Mouse (Mus musculus) lung, embryonic 14.5 days (tissue): ENCODE results near the gene Kcnk10. TPM values are rescaled to one million over a fixed set of nuclear protein-coding genes. Genes with fewer than 3 reads are reported as not detected.
"Not testable (repeated sequence)": the region's sequence is repeated elsewhere in the genome, so short reads cannot be mapped to it uniquely, and the experiment has no call there.

Experiments used
- ATAC-seq: fragments of 200-750 bp; cut with Nextera tagmentation; 2 replicates; pipeline ENCODE4 v1.8.0; 2017; ENCODE audit warnings: mild to moderate bottlenecking, moderate TSS enrichment, moderate library complexity; ENCODE audit not compliant: insufficient read depth
- DNase-seq: peaks from one replicate; pipeline ENCODE4 v3.0.0-alpha.2; 2015
- H3K27ac ChIP-seq: fragments of 300-500 bp; sonication (generic); 2 replicates; pipeline ENCODE4 v1.5.1; 2014; ENCODE audit warnings: low read depth, mild to moderate bottlenecking, moderate library complexity
- H3K27me3 ChIP-seq: fragments of 300-500 bp; sonication (generic); 2 replicates; pipeline ENCODE4 v1.6.1; 2014; ENCODE audit warnings: low read length, control low read depth; ENCODE audit not compliant: insufficient read depth
- H3K36me3 ChIP-seq: fragments of 300-500 bp; sonication (generic); 2 replicates; pipeline ENCODE4 v1.6.1; 2014; ENCODE audit warnings: control low read depth; ENCODE audit not compliant: insufficient read depth
- H3K4me1 ChIP-seq: fragments of 300-500 bp; sonication (generic); 2 replicates; pipeline ENCODE4 v1.6.1; 2014; ENCODE audit warnings: antibody characterized with exemption, control low read depth; ENCODE audit not compliant: insufficient read depth
- H3K4me2 ChIP-seq: fragments of 300-500 bp; sonication (generic); 2 replicates; pipeline ENCODE4 v1.6.1; 2014; ENCODE audit warnings: mild to moderate bottlenecking
- H3K4me3 ChIP-seq: fragments of 300-500 bp; sonication (generic); 2 replicates; pipeline ENCODE4 v1.5.1; 2014; ENCODE audit warnings: low read depth, low read length
- H3K9ac ChIP-seq: fragments of 300-500 bp; sonication (generic); 2 replicates; pipeline ENCODE4 v1.6.1; 2014
- H3K9me3 ChIP-seq: fragments of 300-500 bp; sonication (generic); 2 replicates; pipeline ENCODE4 v1.6.1; 2016; ENCODE audit warnings: low read depth, low read length, control low read depth
- CTCF ChIP-seq: IDR thresholded peaks from 2 replicates; pipeline ENCODE4 v1.5.1; 2016; ENCODE audit warnings: antibody characterized with exemption, low read depth
- WGBS: fragments of 180-500 bp; shearing (Covaris S2); extraction: QIAGEN DNeasy Blood & Tissue Kit; methylation state at CpG from one replicate; pipeline ENCODE4 v1.1.7; 2014; 5-methylcytosine and 5-hydroxymethylcytosine counted together
- polyA plus RNA-seq: library from polyadenylated mRNA; unstranded; fragments of >200 nt; fragmentation: Nextera tagmentation; extraction: Ambion mirVana; gene quantifications from 2 replicates; pipeline ENCODE4 v1.2.1, GENCODE M21; 2014

The Kcnk10 gene
- polyA plus RNA-seq: 0.03 TPM in 1 of 2 replicates, not detected in the other

GRCm38 (mm10) chr12:98577861-98578360 is at the start of gene Kcnk10:
TSS of gene Kcnk10 (minus strand) at chr12:98578310.
- H3K4me2 ChIP-seq: peak within 1 kb of the TSS; percentile 49
- no peak for ATAC-seq
- peak; percentile 21 for DNase-seq
- no peak for TF ChIP-seq CTCF
- under 1% methylated on average over 22 of the region's 22 CpGs for WGBS
- H3K4me1 ChIP-seq: no peaks in the 10 kb centered on the region
- H3K27me3 ChIP-seq: peaks cover 60% of the 10 kb centered on the region
- no peak within 1 kb of the TSS for H3K27ac ChIP-seq
- H3K9me3 ChIP-seq: no peaks in the 10 kb centered on the region
- peak within 1 kb of the TSS; percentile 6; the same call in 1 of the 2 replicates for H3K4me3 ChIP-seq
- H3K36me3 ChIP-seq: no peaks in the 10 kb centered on the region
- H3K9ac ChIP-seq: peak within 1 kb of the TSS; percentile 9; the same call in 1 of the 2 replicates

GRCm38 (mm10) chr12:98627392-98628259 is 49.5 kb upstream of the Kcnk10 start, which contains the start of gene Spata7:
TSS of gene Spata7 (plus strand) at chr12:98628157.
- under 1% methylated on average over 32 of the region's 32 CpGs for WGBS
- Histone ChIP-seq H3K27me3 (no peaks in the 10 kb centered on the region), H3K4me3 (peak within 1 kb of the TSS; percentile 76), H3K36me3 (no peaks in the 10 kb centered on the region), H3K4me1 (no peaks in the 10 kb centered on the region), H3K27ac (0 out of 2 replicates have a peak within 1 kb of the TSS, but pooled peaks have one; percentile 33), H3K9me3 (no peaks in the 10 kb centered on the region), H3K4me2 (peak within 1 kb of the TSS; percentile 74), H3K9ac (peak within 1 kb of the TSS; percentile 71)
- peak; percentile 91 for DNase-seq
- no peak for TF ChIP-seq CTCF
- ATAC-seq: peak; percentile 96

- H3K9me3 ChIP-seq, H3K9ac ChIP-seq, ATAC-seq, H3K36me3 ChIP-seq, H3K4me1 ChIP-seq, H3K4me2 ChIP-seq, H3K27ac ChIP-seq, H3K27me3 ChIP-seq, H3K4me3 ChIP-seq, DNase-seq: not testable (repeated sequence)
- WGBS: 88% methylated on average over 10 of the region's 10 CpGs
These were observed 45.2 kb upstream of the Kcnk10 start for GRCm38 (mm10) chr12:98623266-98623665.

- not testable (repeated sequence) for ATAC-seq, H3K27ac ChIP-seq, H3K9me3 ChIP-seq, H3K36me3 ChIP-seq, H3K9ac ChIP-seq, H3K27me3 ChIP-seq, H3K4me3 ChIP-seq, H3K4me2 ChIP-seq, H3K4me1 ChIP-seq
- 28% methylated on average over 6 of the region's 6 CpGs for WGBS
- peak; percentile 9 for DNase-seq
- TF ChIP-seq CTCF: peak; percentile 31
These were observed 42.8 kb upstream of the Kcnk10 start for GRCm38 (mm10) chr12:98620922-98621321.

GRCm38 (mm10) chr12:98619496-98619895 is 41.4 kb upstream of the Kcnk10 start:
- WGBS: 38% methylated on average over 2 of the region's 2 CpGs

GRCm38 (mm10) chr12:98615746-98616145 is 37.6 kb upstream of the Kcnk10 start:
- H3K9me3 ChIP-seq: no peaks in the 10 kb centered on the region
- no peaks in the 10 kb centered on the region for H3K4me1 ChIP-seq
- H3K27ac ChIP-seq: no peak overlapping the region
- no peak overlapping the region for H3K4me2 ChIP-seq
- DNase-seq: no peak
- no peaks in the 10 kb centered on the region for H3K27me3 ChIP-seq
- no peak for ATAC-seq
- no peaks in the 10 kb centered on the region for H3K36me3 ChIP-seq
- no peak overlapping the region for H3K9ac ChIP-seq
- TF ChIP-seq CTCF: no peak
- no peak overlapping the region for H3K4me3 ChIP-seq
- 40% methylated on average over 5 of the region's 5 CpGs for WGBS

More at GRCm38 (mm10) chr12:98619496-98619895, 41.4 kb upstream of the Kcnk10 start:
- Histone ChIP-seq H3K9me3 (no peaks in the 10 kb centered on the region), H3K9ac (no peak overlapping the region), H3K4me3 (no peak overlapping the region), H3K27me3 (no peaks in the 10 kb centered on the region), H3K4me2 (no peak overlapping the region), H3K4me1 (no peaks in the 10 kb centered on the region), H3K27ac (no peak overlapping the region), H3K36me3 (no peaks in the 10 kb centered on the region)
- ATAC-seq (no peak), DNase-seq (peak; percentile 39)
- no peak for TF ChIP-seq CTCF

GRCm38 (mm10) chr12:98614910-98615508 is 36.9 kb upstream of the Kcnk10 start:
- no peaks in the 10 kb centered on the region for H3K4me1 ChIP-seq
- no peak for TF ChIP-seq CTCF
- H3K27ac ChIP-seq: no peak overlapping the region
- no peak overlapping the region for H3K9ac ChIP-seq
- no peak for DNase-seq
- H3K36me3 ChIP-seq: no peaks in the 10 kb centered on the region
- no peak for ATAC-seq
- H3K27me3 ChIP-seq: no peaks in the 10 kb centered on the region
- H3K4me3 ChIP-seq: no peak overlapping the region
- 76% methylated on average over 3 of the region's 3 CpGs for WGBS
- H3K4me2 ChIP-seq: no peak overlapping the region
- no peaks in the 10 kb centered on the region for H3K9me3 ChIP-seq
